Mouse (Mus musculus): ENCODE measurements around the gene Gm14327. TPM values are rescaled to one million over a fixed set of nuclear protein-coding genes. Genes with fewer than 3 reads are reported as not detected.
"Not testable (repeated sequence)": the region's sequence is repeated elsewhere in the genome, so short reads cannot be mapped to it uniquely, and the experiment has no call there.

The Gm14327 gene
- polyA plus RNA-seq (2014; fragmentation: Nextera tagmentation; extraction: Ambion mirVana), result 1.3 and 3.1 TPM in 2 replicates

- H3K4me1 ChIP-seq (ENCODE audit: control insufficient read depth, insufficient read depth, low read length); H3K27ac ChIP-seq (ENCODE audit: low read depth, low read length); H3K4me3 ChIP-seq (ENCODE audit: low read depth, low read length); H3K36me3 ChIP-seq (ENCODE audit: control insufficient read depth, insufficient read depth, low read length); H3K4me2 ChIP-seq (ENCODE audit: low read depth, low read length); ATAC-seq (ENCODE audit: low read depth); H3K27me3 ChIP-seq (ENCODE audit: control insufficient read depth, insufficient read depth, low read length); H3K9me3 ChIP-seq (ENCODE audit: control insufficient read depth, low read length); H3K9ac ChIP-seq (replicated peaks; ENCODE audit: low read depth, low read length): not testable (repeated sequence)
- 58% methylated on average over 6 of the region's 13 CpGs for WGBS
Observed at GRCm38 (mm10) chr2:177897046-177897578, at the start of gene Gm14327. TSS of gene Gm14327 (plus strand) at chr2:177897096.

- not testable (repeated sequence) for H3K36me3 ChIP-seq (ENCODE audit: control insufficient read depth, insufficient read depth, low read length); H3K4me2 ChIP-seq (ENCODE audit: low read depth, low read length); H3K9ac ChIP-seq (replicated peaks; ENCODE audit: low read depth, low read length); H3K27me3 ChIP-seq (ENCODE audit: control insufficient read depth, insufficient read depth, low read length); ATAC-seq (ENCODE audit: low read depth); H3K27ac ChIP-seq (ENCODE audit: low read depth, low read length); H3K4me1 ChIP-seq (ENCODE audit: control insufficient read depth, insufficient read depth, low read length); H3K4me3 ChIP-seq (ENCODE audit: low read depth, low read length); H3K9me3 ChIP-seq (ENCODE audit: control insufficient read depth, low read length)
- 88% methylated on average over 2 of the region's 2 CpGs for WGBS
Observed at GRCm38 (mm10) chr2:177862254-177862653, 34.6 kb upstream of the Gm14327 start.

GRCm38 (mm10) chr2:177887743-177888142, 9.2 kb upstream of the Gm14327 start:
- H3K4me3 ChIP-seq (ENCODE audit: low read depth, low read length); H3K27me3 ChIP-seq (ENCODE audit: control insufficient read depth, insufficient read depth, low read length); ATAC-seq (ENCODE audit: low read depth); H3K27ac ChIP-seq (ENCODE audit: low read depth, low read length); H3K4me1 ChIP-seq (ENCODE audit: control insufficient read depth, insufficient read depth, low read length); H3K4me2 ChIP-seq (ENCODE audit: low read depth, low read length); H3K9ac ChIP-seq (replicated peaks; ENCODE audit: low read depth, low read length); H3K9me3 ChIP-seq (ENCODE audit: control insufficient read depth, low read length); H3K36me3 ChIP-seq (ENCODE audit: control insufficient read depth, insufficient read depth, low read length): not testable (repeated sequence)
- WGBS, result 87% methylated on average over 14 of the region's 14 CpGs

- not testable (repeated sequence) for H3K9ac ChIP-seq (replicated peaks; ENCODE audit: low read depth, low read length); H3K9me3 ChIP-seq (ENCODE audit: control insufficient read depth, low read length); H3K4me1 ChIP-seq (ENCODE audit: control insufficient read depth, insufficient read depth, low read length); H3K27me3 ChIP-seq (ENCODE audit: control insufficient read depth, insufficient read depth, low read length); ATAC-seq (ENCODE audit: low read depth); H3K4me3 ChIP-seq (ENCODE audit: low read depth, low read length); H3K4me2 ChIP-seq (ENCODE audit: low read depth, low read length); H3K27ac ChIP-seq (ENCODE audit: low read depth, low read length); H3K36me3 ChIP-seq (ENCODE audit: control insufficient read depth, insufficient read depth, low read length)
- 74% methylated on average over 2 of the region's 3 CpGs for WGBS
Observed at GRCm38 (mm10) chr2:177898171-177898570, 1.3 kb downstream of the Gm14327 start.

DNA sequence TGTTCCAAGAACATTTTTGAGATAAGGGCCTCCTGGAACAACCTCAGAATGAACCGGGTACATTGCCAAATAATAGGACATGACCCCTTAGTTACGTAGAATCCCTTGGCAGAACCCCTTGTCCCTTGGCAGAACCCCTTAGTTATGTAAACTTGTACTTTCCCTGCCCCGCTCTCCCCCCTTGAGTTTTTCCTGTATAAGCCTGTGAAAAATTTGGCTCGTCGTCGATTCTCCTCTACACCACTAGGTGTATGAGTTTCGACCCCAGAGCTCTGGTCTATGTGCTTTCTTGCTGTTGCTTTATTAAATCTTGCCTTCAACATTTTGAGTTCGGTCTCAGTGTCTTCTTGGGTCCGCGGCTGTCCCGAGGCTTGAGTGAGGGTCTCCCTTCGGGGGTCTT, 6.4 kb downstream of the Gm14327 start:
- H3K4me2 ChIP-seq (ENCODE audit: low read depth, low read length); ATAC-seq (ENCODE audit: low read depth); H3K27ac ChIP-seq (ENCODE audit: low read depth, low read length); H3K36me3 ChIP-seq (ENCODE audit: control insufficient read depth, insufficient read depth, low read length); H3K9ac ChIP-seq (replicated peaks; ENCODE audit: low read depth, low read length); H3K4me1 ChIP-seq (ENCODE audit: control insufficient read depth, insufficient read depth, low read length); H3K27me3 ChIP-seq (ENCODE audit: control insufficient read depth, insufficient read depth, low read length); H3K9me3 ChIP-seq (ENCODE audit: control insufficient read depth, low read length); H3K4me3 ChIP-seq (ENCODE audit: low read depth, low read length): not testable (repeated sequence)
- 95% methylated on average over 4 of the region's 12 CpGs for WGBS

- H3K9ac ChIP-seq (replicated peaks; ENCODE audit: low read depth, low read length); H3K4me1 ChIP-seq (ENCODE audit: control insufficient read depth, insufficient read depth, low read length); ATAC-seq (ENCODE audit: low read depth); H3K27ac ChIP-seq (ENCODE audit: low read depth, low read length); H3K9me3 ChIP-seq (ENCODE audit: control insufficient read depth, low read length); H3K36me3 ChIP-seq (ENCODE audit: control insufficient read depth, insufficient read depth, low read length); H3K27me3 ChIP-seq (ENCODE audit: control insufficient read depth, insufficient read depth, low read length); H3K4me3 ChIP-seq (ENCODE audit: low read depth, low read length); H3K4me2 ChIP-seq (ENCODE audit: low read depth, low read length): not testable (repeated sequence)
- 76% methylated on average over 4 of the region's 5 CpGs for WGBS
Observed at GRCm38 (mm10) chr2:177925563-177926103, 28.7 kb downstream of the Gm14327 start, which contains the start of gene Zfp972. TSS of gene Zfp972 (minus strand) at chr2:177925613.

Other genes with a start within 250 kb of the Gm14327 start
- 4.0 and 4.6 TPM in 2 replicates for gene Gm14322, start 137.8 kb upstream of the Gm14327 start, polyA plus RNA-seq (2014; fragmentation: Nextera tagmentation; extraction: Ambion mirVana)
- gene Gm14325, start 56.8 kb upstream of the Gm14327 start, polyA plus RNA-seq (2014; fragmentation: Nextera tagmentation; extraction: Ambion mirVana), result 36.5 and 41.4 TPM in 2 replicates
- gene Zfp972, start 28.5 kb downstream of the Gm14327 start, polyA plus RNA-seq (2014; fragmentation: Nextera tagmentation; extraction: Ambion mirVana), result not detected in 2 replicates
- gene Gm14326, start 60.2 kb downstream of the Gm14327 start, polyA plus RNA-seq (2014; fragmentation: Nextera tagmentation; extraction: Ambion mirVana), result 17.6 and 18.5 TPM in 2 replicates
- gene Zfp971, start 126.2 kb downstream of the Gm14327 start, polyA plus RNA-seq (2014; fragmentation: Nextera tagmentation; extraction: Ambion mirVana), result 11.5 and 13.6 TPM in 2 replicates
- 15.9 and 16.9 TPM in 2 replicates for gene Zfp931, start 181.4 kb downstream of the Gm14327 start, polyA plus RNA-seq (2014; fragmentation: Nextera tagmentation; extraction: Ambion mirVana)
- gene Phactr3, start 221.9 kb downstream of the Gm14327 start, polyA plus RNA-seq (2014; fragmentation: Nextera tagmentation; extraction: Ambion mirVana), result 58.7 and 66.9 TPM in 2 replicates